In the genomic region with DNA sequence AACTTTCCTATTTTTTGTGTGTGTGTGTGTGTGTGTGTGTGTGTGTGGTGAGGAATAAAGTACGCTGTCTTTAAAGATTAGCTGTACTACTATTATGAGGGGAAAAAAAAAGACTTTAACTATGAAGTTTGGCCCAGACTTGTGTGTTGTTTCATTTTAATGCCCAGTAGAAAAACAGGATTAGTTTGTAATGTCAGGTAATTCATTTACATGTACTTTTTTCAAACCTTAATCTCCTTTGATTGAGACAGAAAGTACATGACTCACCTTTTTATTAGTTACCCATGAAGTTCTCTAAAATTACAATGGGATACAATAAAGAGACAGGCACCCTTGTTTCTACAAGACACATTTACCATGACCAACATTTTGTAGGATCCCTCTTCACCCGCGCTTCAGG, we compare ENCODE assay signal across 25 mouse cellular contexts.
"Had no signal": no experiment of that assay in that cellular context is flagged by ENCODE, and none has a peak within 500 bp of the region (broad histone marks: within the 10 kb centered on the region; RNA-seq: fewer than 3 reads in every experiment).

No protein-coding gene starts in this region.

- ATAC-seq: hindbrain, embryonic 16.5 days; inflammation-experienced regulatory T-cells, adult 6 months; intestine, embryonic 15.5 days; intestine, postnatal 0 days; liver, embryonic 12.5 days had no signal

- H3K27me3 ChIP-seq: heart, embryonic 12.5 days; hindbrain, embryonic 12.5 days; intestine, embryonic 15.5 days; limb, embryonic 13.5 days; limb, embryonic 15.5 days; liver, embryonic 12.5 days had no signal

- H3K4me2 ChIP-seq: heart, embryonic 12.5 days; hindbrain, embryonic 12.5 days; hindbrain, embryonic 14.5 days; intestine, embryonic 15.5 days; limb, embryonic 13.5 days; limb, embryonic 15.5 days; liver, embryonic 12.5 days had no signal

- H3K9me3 ChIP-seq: heart, embryonic 10.5 days; heart, embryonic 12.5 days; hindbrain, embryonic 10.5 days; hindbrain, embryonic 12.5 days; intestine, embryonic 15.5 days; limb, embryonic 13.5 days; limb, embryonic 15.5 days; liver, embryonic 12.5 days had no signal

- H3K27ac ChIP-seq: gastrocnemius, adult 2 months; heart, embryonic 10.5 days; hindbrain, embryonic 10.5 days; hindbrain, embryonic 12.5 days; hindbrain, embryonic 14.5 days; intestine, embryonic 15.5 days; layer of hippocampus, adult 2 months; limb, embryonic 13.5 days; limb, embryonic 15.5 days; liver, embryonic 12.5 days; liver, embryonic 14.5 days had no signal

- H3K4me3 ChIP-seq: gastrocnemius, adult 2 months; heart, embryonic 10.5 days; heart, embryonic 12.5 days; hindbrain, embryonic 10.5 days; hindbrain, embryonic 12.5 days; intestine, embryonic 15.5 days; layer of hippocampus, adult 2 months; limb, embryonic 13.5 days; limb, embryonic 15.5 days; liver, embryonic 12.5 days had no signal

- H3K9ac ChIP-seq: heart, embryonic 12.5 days; hindbrain, embryonic 12.5 days; hindbrain, embryonic 14.5 days; intestine, embryonic 15.5 days; limb, embryonic 13.5 days; limb, embryonic 15.5 days; liver, embryonic 12.5 days; liver, embryonic 14.5 days had no signal

- H3K36me3 ChIP-seq: heart, embryonic 10.5 days; heart, embryonic 12.5 days; hindbrain, embryonic 10.5 days; hindbrain, embryonic 12.5 days; intestine, embryonic 15.5 days; limb, embryonic 15.5 days; liver, embryonic 12.5 days had no signal

- DNase-seq: gastrocnemius, adult 2 months; gastrocnemius, postnatal 10 days; gastrocnemius, postnatal 25 days; heart, adult 18-20 months; heart, postnatal 10 days; heart, postnatal 4 days; kidney, adult 18-20 months; kidney, postnatal 14 days; kidney, postnatal 4 days; layer of hippocampus, postnatal 36 days; left cerebral cortex, postnatal 4 days had no signal

- H3K4me1 ChIP-seq: hindbrain, embryonic 10.5 days; intestine, embryonic 15.5 days; limb, embryonic 15.5 days; liver, embryonic 12.5 days had no signal
